Mouse (Mus musculus): ENCODE results near the gene Tgm1. TPM values are rescaled to one million over a fixed set of nuclear protein-coding genes. Genes with fewer than 3 reads are reported as not detected.

Gene Tgm1
- polyA plus RNA-seq, 1 experiment = 29.6 TPM

DNA sequence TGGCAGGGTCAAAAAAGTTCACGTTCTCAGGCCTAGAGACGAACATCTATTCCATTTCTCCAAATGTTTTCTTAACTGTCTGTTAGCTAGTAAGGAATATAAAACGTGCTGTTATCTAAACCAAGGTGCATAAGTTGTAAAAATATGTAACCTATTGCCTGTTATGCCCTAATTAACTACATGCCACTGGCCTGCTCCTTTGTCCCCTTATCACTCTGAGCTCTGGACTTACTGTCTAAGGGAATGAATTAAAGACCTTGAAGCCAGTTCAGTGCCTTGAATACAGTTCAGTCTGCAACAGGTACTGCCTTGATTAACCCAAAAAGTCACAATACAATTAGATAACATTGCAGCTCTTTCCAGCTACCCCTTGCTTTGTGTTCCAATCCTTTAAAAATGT is 21.6 kb upstream of the Tgm1 start:
- 25% methylated on average over 3 of the region's 3 CpGs for WGBS
- Histone ChIP-seq H3K4me1 (ENCODE audit: control insufficient read depth, insufficient read depth, low read length) (peaks cover 14% of the 10 kb centered on the region; the same call in 1 of the 2 replicates), H3K27ac (ENCODE audit: insufficient read depth, low read depth, low read length) (no peak overlapping the region), H3K4me3 (ENCODE audit: insufficient read depth, low read depth, low read length) (no peak overlapping the region), H3K36me3 (ENCODE audit: control insufficient read depth, insufficient read depth, low read length) (peaks cover 1% of the 10 kb centered on the region), H3K27me3 (replicated peaks; ENCODE audit: control insufficient read depth, insufficient read depth, low read length) (no peaks in the 10 kb centered on the region)
- no peak for DNase-seq
- no peak for TF ChIP-seq CTCF (conservative IDR thresholded peaks at IDR 0.05; ENCODE audit: insufficient read depth, insufficient read length, low read depth, low read length)
- no peak for TF ChIP-seq POLR2A (IDR thresholded peaks at IDR 0.05; ENCODE audit: low read depth, low read length)

DNA sequence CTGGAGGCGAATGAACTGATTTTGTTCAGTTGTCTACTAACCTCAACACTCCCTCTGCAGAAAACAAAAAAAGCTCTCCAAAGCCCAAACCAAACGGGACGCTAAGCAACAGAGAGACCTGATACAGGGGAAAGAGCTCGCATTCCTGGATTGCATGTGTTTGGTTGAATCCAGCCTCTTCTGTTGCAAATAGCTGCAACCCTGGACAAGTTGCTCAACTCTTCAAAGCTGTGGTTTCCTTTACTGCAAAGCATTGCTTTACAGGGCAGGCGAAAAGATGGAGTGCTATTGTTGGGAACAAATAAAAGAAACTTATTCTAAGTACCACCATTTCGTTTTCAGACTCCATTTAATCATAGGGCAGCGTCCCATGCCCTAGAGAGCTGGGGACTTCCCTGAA is 21.1 kb upstream of the Tgm1 start:
- DNase-seq = no peak
- 77% methylated on average over 7 of the region's 7 CpGs for WGBS
- TF ChIP-seq POLR2A (IDR thresholded peaks at IDR 0.05; ENCODE audit: low read depth, low read length) = no peak
- no peak for TF ChIP-seq CTCF (conservative IDR thresholded peaks at IDR 0.05; ENCODE audit: insufficient read depth, insufficient read length, low read depth, low read length)
- Histone ChIP-seq H3K27ac (ENCODE audit: insufficient read depth, low read depth, low read length) (no peak overlapping the region), H3K36me3 (ENCODE audit: control insufficient read depth, insufficient read depth, low read length) (peaks cover 1% of the 10 kb centered on the region; the same call in 1 of the 2 replicates), H3K4me3 (ENCODE audit: insufficient read depth, low read depth, low read length) (no peak overlapping the region), H3K27me3 (replicated peaks; ENCODE audit: control insufficient read depth, insufficient read depth, low read length) (no peaks in the 10 kb centered on the region), H3K4me1 (ENCODE audit: control insufficient read depth, insufficient read depth, low read length) (peaks cover 14% of the 10 kb centered on the region; the same call in 1 of the 2 replicates)

DNA sequence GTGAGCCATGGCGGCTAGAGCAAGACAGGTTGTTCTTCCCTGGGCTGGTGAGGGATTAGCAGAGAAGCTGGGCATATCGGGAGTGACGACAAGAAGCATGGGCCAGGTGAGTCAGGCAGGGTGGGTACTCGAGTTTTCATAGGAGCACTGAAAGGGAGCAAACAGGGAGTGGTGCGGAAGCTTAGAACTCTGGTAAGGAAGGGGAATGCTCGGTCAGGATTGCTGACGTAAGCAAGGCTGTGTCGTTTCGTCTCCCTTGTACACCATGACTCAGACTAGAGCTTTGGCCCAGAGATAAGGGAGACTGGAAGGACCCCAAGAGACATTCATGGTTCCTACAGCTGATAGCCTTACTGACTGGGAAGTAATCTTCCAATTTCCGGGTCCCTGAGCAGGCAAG is 20.2 kb upstream of the Tgm1 start:
- TF ChIP-seq POLR2A (IDR thresholded peaks at IDR 0.05; ENCODE audit: low read depth, low read length) = no peak
- no peak for TF ChIP-seq CTCF (conservative IDR thresholded peaks at IDR 0.05; ENCODE audit: insufficient read depth, insufficient read length, low read depth, low read length)
- no peak for DNase-seq
- Histone ChIP-seq H3K27me3 (replicated peaks; ENCODE audit: control insufficient read depth, insufficient read depth, low read length) (no peaks in the 10 kb centered on the region), H3K27ac (ENCODE audit: insufficient read depth, low read depth, low read length) (no peak overlapping the region), H3K4me1 (ENCODE audit: control insufficient read depth, insufficient read depth, low read length) (peaks cover 14% of the 10 kb centered on the region; the same call in 1 of the 2 replicates), H3K4me3 (ENCODE audit: insufficient read depth, low read depth, low read length) (no peak overlapping the region), H3K36me3 (ENCODE audit: control insufficient read depth, insufficient read depth, low read length) (peaks cover 1% of the 10 kb centered on the region; the same call in 1 of the 2 replicates)
- WGBS = 82% methylated on average over 10 of the region's 10 CpGs

DNA sequence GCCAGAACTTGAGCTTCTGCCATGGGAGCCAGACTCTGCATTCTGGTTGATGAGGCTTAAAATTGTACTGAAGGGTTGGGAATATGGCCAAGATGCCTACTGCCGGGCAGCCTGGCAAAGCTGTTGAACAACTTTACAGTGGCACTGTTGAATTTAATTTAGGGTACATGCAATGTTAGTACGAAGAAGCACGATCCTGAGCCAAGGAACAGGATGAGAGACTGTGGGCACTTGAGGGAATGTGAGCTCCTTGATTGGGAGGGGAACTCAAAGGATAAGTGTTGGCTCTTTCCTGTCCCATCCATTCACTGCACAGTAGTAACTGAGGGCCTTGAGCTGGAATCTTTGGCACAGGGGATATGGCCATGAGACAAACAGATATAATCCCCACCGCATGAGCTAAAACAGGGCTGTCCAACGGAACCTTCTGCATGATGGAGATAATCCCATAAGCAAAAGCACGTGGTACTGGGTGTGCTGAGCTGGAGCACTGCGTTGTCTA is 16.9 kb upstream of the Tgm1 start:
- H3K36me3 ChIP-seq (ENCODE audit: control insufficient read depth, insufficient read depth, low read length) = no peaks in the 10 kb centered on the region
- H3K4me3 ChIP-seq (ENCODE audit: insufficient read depth, low read depth, low read length) = no peak overlapping the region
- H3K27ac ChIP-seq (ENCODE audit: insufficient read depth, low read depth, low read length) = no peak overlapping the region
- WGBS = 69% methylated on average over 7 of the region's 7 CpGs
- peak; percentile 31 for DNase-seq
- no peaks in the 10 kb centered on the region for H3K27me3 ChIP-seq (replicated peaks; ENCODE audit: control insufficient read depth, insufficient read depth, low read length)
- no peaks in the 10 kb centered on the region; the same call in 1 of the 2 replicates for H3K4me1 ChIP-seq (ENCODE audit: control insufficient read depth, insufficient read depth, low read length)
- no peak for TF ChIP-seq CTCF (conservative IDR thresholded peaks at IDR 0.05; ENCODE audit: insufficient read depth, insufficient read length, low read depth, low read length)
- no peak for TF ChIP-seq POLR2A (IDR thresholded peaks at IDR 0.05; ENCODE audit: low read depth, low read length)

DNA sequence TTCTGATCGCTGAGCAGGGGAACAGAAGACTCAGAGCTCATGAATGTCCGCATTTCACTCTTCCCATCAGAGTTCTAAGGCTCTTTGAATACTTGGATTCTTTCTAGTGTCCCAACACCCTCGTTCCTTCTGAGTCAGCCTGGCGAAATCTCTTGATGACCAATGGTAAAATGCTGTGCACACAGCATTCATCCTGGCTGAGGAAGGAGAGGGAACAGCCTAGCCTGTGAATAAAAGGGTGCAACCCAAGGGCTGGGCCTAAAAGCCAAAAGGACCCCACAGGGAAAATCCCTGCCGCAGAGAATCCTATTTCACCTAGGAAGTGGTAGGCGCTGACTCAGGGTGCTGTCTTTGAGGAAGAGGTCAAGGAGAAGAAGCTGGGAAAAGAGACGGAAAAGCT is 16.4 kb upstream of the Tgm1 start:
- 77% methylated on average over 7 of the region's 7 CpGs for WGBS
- H3K27me3 ChIP-seq (replicated peaks; ENCODE audit: control insufficient read depth, insufficient read depth, low read length) = no peaks in the 10 kb centered on the region
- no peak overlapping the region for H3K27ac ChIP-seq (ENCODE audit: insufficient read depth, low read depth, low read length)
- H3K4me1 ChIP-seq (ENCODE audit: control insufficient read depth, insufficient read depth, low read length) = no peaks in the 10 kb centered on the region; the same call in 1 of the 2 replicates
- H3K36me3 ChIP-seq (ENCODE audit: control insufficient read depth, insufficient read depth, low read length) = no peaks in the 10 kb centered on the region
- DNase-seq = no peak
- no peak overlapping the region for H3K4me3 ChIP-seq (ENCODE audit: insufficient read depth, low read depth, low read length)
- TF ChIP-seq POLR2A (IDR thresholded peaks at IDR 0.05; ENCODE audit: low read depth, low read length) (no peak), CTCF (conservative IDR thresholded peaks at IDR 0.05; ENCODE audit: insufficient read depth, insufficient read length, low read depth, low read length) (no peak)

DNA sequence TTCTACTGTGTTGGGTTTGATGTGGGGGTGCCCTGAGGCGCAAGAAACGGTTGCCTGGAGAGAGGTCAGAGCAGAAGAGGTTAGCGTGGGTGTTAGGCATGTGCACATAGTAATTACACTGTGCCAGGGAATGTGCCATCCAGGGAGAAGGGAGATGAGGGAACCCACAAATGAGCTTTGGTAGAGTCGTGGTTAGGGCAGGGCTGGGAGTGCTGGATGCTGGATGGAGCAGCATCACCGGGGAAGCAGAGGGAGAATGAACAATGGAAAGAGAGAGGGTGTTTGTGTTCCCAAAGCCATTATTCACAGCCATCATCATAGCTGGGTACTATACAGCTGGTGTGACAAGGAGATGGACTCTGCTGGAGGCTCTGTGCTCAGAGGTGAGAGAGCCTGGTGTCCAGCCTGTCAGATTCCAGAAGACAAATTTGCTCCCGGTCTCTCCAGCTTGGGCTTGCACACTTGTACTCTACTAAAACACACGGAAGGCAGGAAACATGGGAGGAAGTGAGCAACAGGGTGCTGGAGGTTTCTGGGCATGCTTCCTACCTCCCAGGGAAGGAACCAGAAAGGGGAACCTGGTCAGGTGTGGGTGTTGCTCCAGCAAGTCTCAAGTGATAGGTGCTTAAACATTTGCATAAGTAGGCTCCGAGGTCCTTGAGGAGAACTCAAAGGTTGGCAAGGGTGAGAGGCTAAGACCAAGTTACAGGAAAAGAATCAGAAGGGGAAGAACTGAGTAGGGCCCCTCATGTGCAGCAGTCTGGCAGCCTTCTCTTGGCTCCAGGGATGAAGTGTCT is 14.4 kb upstream of the Tgm1 start:
- Histone ChIP-seq H3K27me3 (replicated peaks; ENCODE audit: control insufficient read depth, insufficient read depth, low read length) (no peaks in the 10 kb centered on the region), H3K4me1 (ENCODE audit: control insufficient read depth, insufficient read depth, low read length) (peaks cover 3% of the 10 kb centered on the region; the same call in 1 of the 2 replicates), H3K27ac (ENCODE audit: insufficient read depth, low read depth, low read length) (no peak overlapping the region), H3K4me3 (ENCODE audit: insufficient read depth, low read depth, low read length) (no peak overlapping the region), H3K36me3 (ENCODE audit: control insufficient read depth, insufficient read depth, low read length) (no peaks in the 10 kb centered on the region)
- WGBS = 66% methylated on average over 8 of the region's 8 CpGs
- DNase-seq = no peak
- no peak for TF ChIP-seq POLR2A (IDR thresholded peaks at IDR 0.05; ENCODE audit: low read depth, low read length)
- TF ChIP-seq CTCF (conservative IDR thresholded peaks at IDR 0.05; ENCODE audit: insufficient read depth, insufficient read length, low read depth, low read length) = no peak

DNA sequence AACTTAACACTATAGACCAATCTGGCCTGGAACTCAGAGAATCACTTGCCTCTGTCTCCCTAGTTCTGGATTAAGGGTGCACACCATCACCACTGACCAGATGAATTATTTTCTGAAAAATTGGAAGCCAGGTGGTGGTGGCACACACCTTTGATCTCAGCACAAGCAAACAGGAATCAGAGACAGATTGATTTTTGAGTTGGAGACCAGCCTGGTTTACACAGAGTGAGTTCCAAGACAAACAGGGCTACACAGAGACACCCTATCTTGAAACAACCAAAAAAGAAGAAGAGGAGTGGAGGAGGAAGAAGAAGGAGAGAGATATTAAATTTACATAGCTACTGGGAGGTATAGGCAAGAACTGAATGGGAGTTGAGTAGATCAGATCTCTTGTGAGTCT is 12.5 kb upstream of the Tgm1 start:
- no peak overlapping the region for H3K27ac ChIP-seq (ENCODE audit: insufficient read depth, low read depth, low read length)
- DNase-seq = no peak
- no peaks in the 10 kb centered on the region for H3K36me3 ChIP-seq (ENCODE audit: control insufficient read depth, insufficient read depth, low read length)
- H3K4me1 ChIP-seq (ENCODE audit: control insufficient read depth, insufficient read depth, low read length) = peaks cover 5% of the 10 kb centered on the region; the same call in 1 of the 2 replicates
- TF ChIP-seq POLR2A (IDR thresholded peaks at IDR 0.05; ENCODE audit: low read depth, low read length) (no peak), CTCF (conservative IDR thresholded peaks at IDR 0.05; ENCODE audit: insufficient read depth, insufficient read length, low read depth, low read length) (no peak)
- H3K27me3 ChIP-seq (replicated peaks; ENCODE audit: control insufficient read depth, insufficient read depth, low read length) = no peaks in the 10 kb centered on the region
- H3K4me3 ChIP-seq (ENCODE audit: insufficient read depth, low read depth, low read length) = no peak overlapping the region

Data from kidney, adult 2 months (tissue).